10 mouse cellular contexts compared by ENCODE assay signal in genomic region chr10:33905489-33905888, GRCm38 (mm10). TPM values are rescaled to one million over a fixed set of nuclear protein-coding genes. Genes with fewer than 3 reads are reported as not detected.
DNase-seq lines count a peak whose midpoint lies in the region; ATAC-seq lines count a peak whose summit lies in the region.
"Had no signal": no experiment of that assay in that cellular context is flagged by ENCODE, and none has a peak within 500 bp of the region (broad histone marks: within the 10 kb centered on the region; RNA-seq: fewer than 3 reads in every experiment).

No protein-coding gene starts in this region.

- 0 out of 2 replicates have a peak overlapping the region, but pooled peaks have one; percentile 46 for H3K9ac ChIP-seq in hindbrain, embryonic 13.5 days
- H3K9ac ChIP-seq in liver, embryonic 15.5 days, result no peak overlapping the region

- H3K27me3 ChIP-seq in hindbrain, embryonic 13.5 days, result no peaks in the 10 kb centered on the region
- no peaks in the 10 kb centered on the region for H3K27me3 ChIP-seq in liver, embryonic 15.5 days

- no peaks in the 10 kb centered on the region for H3K36me3 ChIP-seq in hindbrain, embryonic 13.5 days
- H3K36me3 ChIP-seq in liver, embryonic 15.5 days (replicated peaks), result no peaks in the 10 kb centered on the region

- peak overlapping the region; percentile 40 for H3K4me3 ChIP-seq in hindbrain, embryonic 13.5 days
- no peak overlapping the region for H3K4me3 ChIP-seq in liver, embryonic 15.5 days (replicated peaks)

- H3K4me1 ChIP-seq in hindbrain, embryonic 13.5 days (replicated peaks), result peaks cover 6% of the 10 kb centered on the region
- H3K4me1 ChIP-seq in liver, embryonic 15.5 days (replicated peaks), result no peaks in the 10 kb centered on the region

- H3K27ac ChIP-seq in hindbrain, embryonic 13.5 days, result no peak overlapping the region
- no peak overlapping the region for H3K27ac ChIP-seq in liver, embryonic 15.5 days (replicated peaks)

- WGBS in hindbrain, embryonic 13.5 days, result 4% methylated on average over 6 of the region's 6 CpGs
- 7% methylated on average over 6 of the region's 6 CpGs for WGBS in liver, embryonic 15.5 days (ENCODE audit: insufficient replicate concordance)

- no peaks in the 10 kb centered on the region for H3K9me3 ChIP-seq in hindbrain, embryonic 13.5 days
- H3K9me3 ChIP-seq in liver, embryonic 15.5 days (replicated peaks), result no peaks in the 10 kb centered on the region

- no peak for ATAC-seq in hindbrain, embryonic 13.5 days (ENCODE audit: low FRiP score)
- ATAC-seq in liver, embryonic 15.5 days (ENCODE audit: insufficient read depth), result no peak

- peak; percentile 2 for DNase-seq in gastrocnemius, adult 18-20 months (ENCODE audit: low spot score)
- DNase-seq in gastrocnemius, postnatal 4 days (ENCODE audit: low spot score in 2 of 2), result no peak
- DNase-seq in ES-CJ7 (ENCODE audit: low read depth, low spot score), result peak; percentile 73
- DNase-seq in spleen, postnatal 10 days (ENCODE audit: low spot score in 2 of 2), result no peak
- DNase-seq in spleen, adult 12 weeks (ENCODE audit: low spot score), result no peak
- no peak for DNase-seq in adrenal gland, adult 8-10 months

- H3K4me2 ChIP-seq in hindbrain, embryonic 13.5 days, result peak overlapping the region; percentile 63
- H3K4me2 ChIP-seq in liver, embryonic 15.5 days, result peak overlapping the region; percentile 57

RNA-seq across cellular contexts. Expression of gene Rsph4a, which starts 0.6 kb away (rescaled TPM):
- not detected for total RNA-seq in gastrocnemius, adult 18-20 months (2021)
- total RNA-seq in gastrocnemius, postnatal 4 days (2021), result not detected
- polyA plus RNA-seq in hindbrain, embryonic 13.5 days (2015; fragmentation: Nextera tagmentation; extraction: Ambion mirVana), result 0.41 and 1.2 TPM in 2 replicates
- polyA plus RNA-seq in liver, embryonic 15.5 days (2015; fragmentation: Nextera tagmentation; extraction: Ambion mirVana), result not detected in 2 replicates
- under 1 TPM; 0.15 to 0.84 (median 0.40) TPM for total RNA-seq in adrenal gland, adult 8-10 months (2022)
- polyA plus RNA-seq: C2C12 had no signal

RNA-seq across cellular contexts. Expression of gene Zup1, which starts 45.6 kb away (rescaled TPM):
- total RNA-seq in gastrocnemius, adult 18-20 months (2021), result 1 to 10 TPM; 6.9 to 8.3 TPM
- total RNA-seq in gastrocnemius, postnatal 4 days (2021), result 10 to 100 TPM; 10.3 to 13.4 TPM
- polyA plus RNA-seq in hindbrain, embryonic 13.5 days (2015; fragmentation: Nextera tagmentation; extraction: Ambion mirVana), result 22.7 and 26.3 TPM in 2 replicates
- polyA plus RNA-seq in liver, embryonic 15.5 days (2015; fragmentation: Nextera tagmentation; extraction: Ambion mirVana), result 7.6 and 7.7 TPM in 2 replicates
- total RNA-seq in adrenal gland, adult 8-10 months (2022), result 10 to 100 TPM; 17.3 to 26.7 (median 20.7) TPM

RNA-seq across cellular contexts. Expression of gene Sult3a1, which starts 48.0 kb away (rescaled TPM):
- under 1 TPM in 1 of 2 experiments, not detected in 1; 0.36 TPM for total RNA-seq in gastrocnemius, adult 18-20 months (2021)
- total RNA-seq in gastrocnemius, postnatal 4 days (2021), result not detected
- polyA plus RNA-seq in hindbrain, embryonic 13.5 days (2015; fragmentation: Nextera tagmentation; extraction: Ambion mirVana), result not detected in 2 replicates
- not detected in 2 replicates for polyA plus RNA-seq in liver, embryonic 15.5 days (2015; fragmentation: Nextera tagmentation; extraction: Ambion mirVana)
- total RNA-seq in adrenal gland, adult 8-10 months (2022), result under 1 TPM in 1 of 4 experiments, not detected in 3; 0.20 TPM
- polyA plus RNA-seq: C2C12; gonadal fat pad, adult 2 months had no signal

Comparison
In these comparisons a context has a peak if more than half of its experiments do, and no peak if none do; other contexts are left out.
1. DNase-seq: peak in gastrocnemius, adult 18-20 months (single experiment) and ES-CJ7 (single experiment); none in gastrocnemius, postnatal 4 days (0 of 2), spleen, postnatal 10 days (0 of 2), spleen, adult 12 weeks (single experiment) and adrenal gland, adult 8-10 months (single experiment).